8 mouse cellular contexts compared by ENCODE assay signal in the genomic region with DNA sequence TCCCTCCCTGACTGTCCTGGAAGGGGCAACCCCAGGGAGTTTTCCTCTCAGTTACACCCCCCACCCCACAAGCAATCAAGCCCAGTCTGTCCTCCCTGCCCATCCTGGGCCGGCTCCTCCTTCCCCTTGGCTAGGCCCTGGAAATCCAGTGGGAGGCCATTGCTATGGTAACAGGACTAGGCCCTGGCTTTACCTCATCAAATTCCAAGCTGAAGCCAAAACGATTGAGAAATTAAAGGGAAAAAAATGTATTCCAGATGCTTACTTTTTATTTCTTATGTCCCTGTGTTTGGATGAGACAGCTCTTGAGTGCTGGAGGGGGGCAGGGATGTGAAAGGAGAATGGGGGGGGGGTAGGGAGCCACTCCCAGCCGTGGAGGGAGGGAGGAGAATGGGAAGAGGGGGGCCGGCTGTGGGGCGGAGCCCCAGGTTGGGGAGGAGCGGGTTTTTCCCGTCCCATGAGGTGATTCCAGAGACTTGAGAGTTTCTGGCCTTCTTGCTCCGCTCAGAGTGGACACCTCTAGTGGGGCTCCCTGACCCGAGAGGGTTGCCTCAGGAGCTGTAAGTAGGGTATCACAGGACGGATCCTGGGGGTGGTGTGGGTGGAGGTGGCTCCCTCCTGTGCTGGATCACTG. TPM values are rescaled to one million over a fixed set of nuclear protein-coding genes. Genes with fewer than 3 reads are reported as not detected.
DNase-seq lines count a peak whose midpoint lies in the region; ATAC-seq lines count a peak whose summit lies in the region.

No protein-coding gene starts in this region.

- peak overlapping the region; percentile 73 for H3K27ac ChIP-seq in hindbrain, embryonic 15.5 days (replicated peaks)
- no peak overlapping the region; the same call in 1 of the 2 replicates for H3K27ac ChIP-seq in midbrain, embryonic 11.5 days (ENCODE audit: low read depth, low read length)
- peak overlapping the region; percentile 97 for H3K27ac ChIP-seq in stomach, embryonic 16.5 days (ENCODE audit: low read length)

- H3K9ac ChIP-seq in hindbrain, embryonic 15.5 days = peak overlapping the region; percentile 20; the same call in 1 of the 2 replicates
- H3K9ac ChIP-seq in midbrain, embryonic 11.5 days (ENCODE audit: low read length) = peak overlapping the region; percentile 49; the same call in 1 of the 2 replicates
- H3K9ac ChIP-seq in stomach, embryonic 16.5 days (ENCODE audit: low read length) = peak overlapping the region; percentile 71

- ATAC-seq in hindbrain, embryonic 15.5 days (ENCODE audit: low FRiP score, low read depth) = 0 out of 2 replicates have a peak, but pooled peaks have one; percentile 14
- ATAC-seq in midbrain, embryonic 11.5 days (ENCODE audit: low FRiP score) = peak; percentile 50
- ATAC-seq in stomach, embryonic 16.5 days (ENCODE audit: insufficient read depth, low FRiP score) = peak; percentile 52

- peaks cover 48% of the 10 kb centered on the region for H3K36me3 ChIP-seq in hindbrain, embryonic 15.5 days
- H3K36me3 ChIP-seq in midbrain, embryonic 11.5 days (ENCODE audit: control insufficient read depth, insufficient read depth, low read length) = peaks cover 18% of the 10 kb centered on the region
- H3K36me3 ChIP-seq in stomach, embryonic 16.5 days (ENCODE audit: control insufficient read depth, insufficient read depth, low read length) = peaks cover 16% of the 10 kb centered on the region

- 5% methylated on average over 10 of the region's 10 CpGs for WGBS in hindbrain, embryonic 15.5 days
- WGBS in midbrain, embryonic 11.5 days = 7% methylated on average over 10 of the region's 10 CpGs
- 10% methylated on average over 10 of the region's 10 CpGs for WGBS in stomach, embryonic 16.5 days

- no peaks in the 10 kb centered on the region for H3K9me3 ChIP-seq in hindbrain, embryonic 15.5 days
- H3K9me3 ChIP-seq in midbrain, embryonic 11.5 days (ENCODE audit: control insufficient read depth, low read length) = no peaks in the 10 kb centered on the region
- H3K9me3 ChIP-seq in stomach, embryonic 16.5 days (replicated peaks; ENCODE audit: control insufficient read depth, low read length) = no peaks in the 10 kb centered on the region

- intact Hi-C loops in left cerebral cortex, postnatal 4 days (cut with DNase I) = no loop called here

- peak overlapping the region; percentile 58 for H3K4me2 ChIP-seq in hindbrain, embryonic 15.5 days
- H3K4me2 ChIP-seq in midbrain, embryonic 11.5 days = peak overlapping the region; percentile 69
- H3K4me2 ChIP-seq in stomach, embryonic 16.5 days (ENCODE audit: low read depth, low read length) = peak overlapping the region; percentile 64

- peak; percentile 94 for DNase-seq in Muller cell, postnatal 12 days (ENCODE audit: inconsistent ontology term)
- peak; percentile 61 to 66 for DNase-seq in cerebellum, postnatal 14 days
- peak; percentile 69 for DNase-seq in gastrocnemius, postnatal 10 days
- peak; percentile 78 for DNase-seq in left cerebral cortex, postnatal 4 days
- peak; percentile 91 for DNase-seq in midbrain, embryonic 11.5 days (ENCODE audit: low spot score, missing footprints)
- DNase-seq in thymus, postnatal 10 days (ENCODE audit: low spot score in 2 of 2) = no peak

- H3K4me1 ChIP-seq in hindbrain, embryonic 15.5 days (replicated peaks) = peaks cover 37% of the 10 kb centered on the region
- H3K4me1 ChIP-seq in midbrain, embryonic 11.5 days (ENCODE audit: control insufficient read depth, insufficient read depth, low read length) = peaks cover 24% of the 10 kb centered on the region
- H3K4me1 ChIP-seq in stomach, embryonic 16.5 days (ENCODE audit: control insufficient read depth, insufficient read depth, low read length) = peaks cover 51% of the 10 kb centered on the region

- peak overlapping the region; percentile 25 for H3K4me3 ChIP-seq in hindbrain, embryonic 15.5 days
- H3K4me3 ChIP-seq in midbrain, embryonic 11.5 days (ENCODE audit: low read depth, low read length) = peak overlapping the region; percentile 19
- peak overlapping the region; percentile 71 for H3K4me3 ChIP-seq in stomach, embryonic 16.5 days (replicated peaks; ENCODE audit: low read length)

- no peaks in the 10 kb centered on the region for H3K27me3 ChIP-seq in hindbrain, embryonic 15.5 days
- H3K27me3 ChIP-seq in midbrain, embryonic 11.5 days (ENCODE audit: control insufficient read depth, insufficient read depth, low read length) = no peaks in the 10 kb centered on the region
- no peaks in the 10 kb centered on the region for H3K27me3 ChIP-seq in stomach, embryonic 16.5 days (ENCODE audit: control insufficient read depth, insufficient read depth, low read length)

RNA-seq across cellular contexts. Expression of gene Tnks1bp1, which starts 2.3 kb away (rescaled TPM):
- 10 to 100 TPM; 52.1 to 69.1 TPM for total RNA-seq in gastrocnemius, postnatal 10 days (2021)
- polyA plus RNA-seq in hindbrain, embryonic 15.5 days (2015; fragmentation: Nextera tagmentation; extraction: Ambion mirVana) = 24.4 and 24.8 TPM in 2 replicates
- total RNA-seq in left cerebral cortex, postnatal 4 days (2021) = 10 to 100 TPM; 80.1 to 91.9 TPM
- polyA plus RNA-seq in midbrain, embryonic 11.5 days (2014; fragmentation: Nextera tagmentation; extraction: Ambion mirVana) = 8.1 and 9.6 TPM in 2 replicates
- 66.9 and 81.6 TPM in 2 replicates for polyA plus RNA-seq in stomach, embryonic 16.5 days (2015; fragmentation: Nextera tagmentation; extraction: Ambion mirVana)

RNA-seq across cellular contexts. Expression of gene P2rx3, which starts 12.9 kb away (rescaled TPM):
- under 1 TPM; 0.88 to 0.92 TPM for total RNA-seq in gastrocnemius, postnatal 10 days (2021)
- 7.3 and 14.2 TPM in 2 replicates for polyA plus RNA-seq in hindbrain, embryonic 15.5 days (2015; fragmentation: Nextera tagmentation; extraction: Ambion mirVana)
- total RNA-seq in left cerebral cortex, postnatal 4 days (2021) = 1 to 10 TPM; 1.0 to 1.4 TPM
- polyA plus RNA-seq in midbrain, embryonic 11.5 days (2014; fragmentation: Nextera tagmentation; extraction: Ambion mirVana) = 2.8 and 3.0 TPM in 2 replicates
- polyA plus RNA-seq in stomach, embryonic 16.5 days (2015; fragmentation: Nextera tagmentation; extraction: Ambion mirVana) = 1.6 and 1.8 TPM in 2 replicates

RNA-seq across cellular contexts. Expression of gene Ssrp1, which starts 13.1 kb away (rescaled TPM):
- 10 to 100 TPM; 50.9 to 66.6 TPM for total RNA-seq in gastrocnemius, postnatal 10 days (2021)
- 166 and 171 TPM in 2 replicates for polyA plus RNA-seq in hindbrain, embryonic 15.5 days (2015; fragmentation: Nextera tagmentation; extraction: Ambion mirVana)
- 100 to 1,000 TPM; 146 to 154 TPM for total RNA-seq in left cerebral cortex, postnatal 4 days (2021)
- 345 and 352 TPM in 2 replicates for polyA plus RNA-seq in midbrain, embryonic 11.5 days (2014; fragmentation: Nextera tagmentation; extraction: Ambion mirVana)
- 211 and 239 TPM in 2 replicates for polyA plus RNA-seq in stomach, embryonic 16.5 days (2015; fragmentation: Nextera tagmentation; extraction: Ambion mirVana)

Comparison
In these comparisons a context has a peak if more than half of its experiments do, and no peak if none do; other contexts are left out.
1. DNase-seq: peak in Muller cell, postnatal 12 days (single experiment), cerebellum, postnatal 14 days (2 of 2), gastrocnemius, postnatal 10 days (single experiment), left cerebral cortex, postnatal 4 days (single experiment) and midbrain, embryonic 11.5 days (single experiment); none in thymus, postnatal 10 days (0 of 2).
2. H3K4me3 ChIP-seq: peak in every context shown above with its lines; median percentile 71 in stomach, embryonic 16.5 days; 25 in hindbrain, embryonic 15.5 days; 19 in midbrain, embryonic 11.5 days.
3. H3K9ac ChIP-seq: peak in every context shown above with its lines; median percentile 71 in stomach, embryonic 16.5 days; 49 in midbrain, embryonic 11.5 days; 20 in hindbrain, embryonic 15.5 days.
4. Peak in every context shown above with its lines, with median percentiles within 50 percentile points of each other: ATAC-seq and H3K4me2 ChIP-seq.